Mouse (Mus musculus): ENCODE measurements at regions not wholly inside any gene's neighbourhood (a gene's known extent, or its start where the extent isn't known, plus 50 kb on each side); places are given as distances from the start of the nearest gene placed in this dataset.

DNA sequence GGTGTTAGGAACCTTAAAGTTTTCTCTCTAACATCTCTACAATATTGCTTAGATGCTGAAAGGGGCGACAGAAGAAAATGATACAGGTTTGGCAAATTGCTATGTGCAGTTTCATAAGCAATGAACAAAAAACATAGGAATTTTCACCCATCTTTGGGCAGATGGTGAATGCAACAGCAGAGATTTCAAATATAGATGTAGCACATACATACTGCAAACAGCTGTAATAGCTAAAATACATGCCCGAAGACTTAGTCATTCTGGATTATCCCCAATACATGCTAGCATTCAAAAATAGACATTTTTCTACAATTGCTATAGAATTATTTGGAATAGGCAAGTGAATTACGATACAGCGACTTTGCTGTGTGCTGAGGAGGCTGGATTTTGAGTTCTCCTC is 544.1 kb downstream of the D3Ertd751e start:
- no peak for DNase-seq (ENCODE audit: inconsistent ontology term)

- peak; percentile 20 for DNase-seq (ENCODE audit: inconsistent ontology term)
These were observed 570.0 kb downstream of the D3Ertd751e start for GRCm38 (mm10) chr3:42312424-42312823.

GRCm38 (mm10) chr3:42327708-42328107 is 585.3 kb downstream of the D3Ertd751e start:
- no peak for DNase-seq (ENCODE audit: inconsistent ontology term)

DNA sequence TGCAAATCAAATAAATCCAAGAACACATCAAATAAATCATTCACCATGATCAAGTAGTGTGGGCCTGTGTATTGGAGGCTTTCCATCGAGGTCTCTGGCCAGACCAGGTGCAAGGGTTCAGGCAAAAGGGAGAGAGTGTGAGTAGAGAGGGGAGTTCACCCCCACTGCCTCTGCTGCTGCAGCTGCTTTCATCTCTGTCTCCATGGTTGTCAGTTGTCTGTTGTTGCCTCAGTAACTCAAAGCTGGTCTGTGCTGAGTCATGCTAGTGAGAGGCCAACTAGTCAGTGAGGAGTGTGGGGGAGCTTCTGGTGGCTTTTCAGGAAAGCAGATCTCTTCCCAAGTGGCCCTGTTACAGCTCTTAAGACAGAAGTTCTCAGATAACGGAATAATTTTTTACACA is 600.4 kb downstream of the D3Ertd751e start:
- DNase-seq (ENCODE audit: inconsistent ontology term) = peak; percentile 43

DNA sequence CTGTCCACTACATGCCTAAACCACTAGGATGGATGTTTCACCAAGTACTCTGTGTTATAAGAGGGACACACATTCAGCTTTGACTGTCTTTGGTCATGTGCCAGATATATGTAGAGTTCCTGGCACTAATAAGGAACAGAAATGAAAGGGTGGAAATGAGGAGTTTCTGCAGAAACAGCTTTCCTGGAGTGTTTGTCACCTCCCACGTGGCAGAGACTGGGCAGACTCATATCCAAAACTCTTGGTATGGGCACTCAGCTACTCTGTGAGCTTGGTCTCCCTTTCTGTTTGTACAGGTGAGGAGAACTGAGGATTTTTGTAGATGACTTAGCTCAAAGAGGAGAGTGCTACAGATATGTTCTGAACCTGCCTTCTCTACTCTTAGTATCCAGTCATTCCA is 634.4 kb downstream of the D3Ertd751e start:
- no peak for DNase-seq (ENCODE audit: inconsistent ontology term)

GRCm38 (mm10) chr3:42382151-42382550 is 639.7 kb downstream of the D3Ertd751e start:
- DNase-seq (ENCODE audit: inconsistent ontology term) = no peak

- no peak for DNase-seq (ENCODE audit: inconsistent ontology term)
These were observed 660.3 kb downstream of the D3Ertd751e start for GRCm38 (mm10) chr3:42402716-42403115.

- DNase-seq (ENCODE audit: inconsistent ontology term) = no peak
These were observed 666.7 kb downstream of the D3Ertd751e start for GRCm38 (mm10) chr3:42408958-42409633.

DNA sequence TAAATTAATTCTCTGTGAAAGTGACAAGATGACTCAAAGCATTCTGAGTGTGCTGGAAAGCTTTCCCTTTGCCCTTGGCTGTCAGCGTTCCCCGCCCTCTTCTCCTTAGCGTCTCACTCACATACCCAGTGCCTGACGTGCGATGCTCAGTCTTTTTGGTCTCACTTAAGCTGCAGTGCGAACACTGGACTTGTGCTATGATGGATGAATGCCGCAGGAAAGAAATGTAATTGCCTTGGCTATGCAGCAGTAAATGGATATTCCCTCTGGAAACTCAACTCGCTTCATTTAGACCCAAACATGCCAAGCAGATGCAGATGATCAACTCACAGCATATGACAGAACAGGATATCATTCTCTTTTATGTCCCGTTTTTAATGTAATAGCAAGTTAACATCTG is 685.0 kb downstream of the D3Ertd751e start:
- no peak for DNase-seq (ENCODE audit: inconsistent ontology term)

GRCm38 (mm10) chr3:42449575-42449974 is 707.2 kb downstream of the D3Ertd751e start:
- no peak for DNase-seq (ENCODE audit: inconsistent ontology term)

DNA sequence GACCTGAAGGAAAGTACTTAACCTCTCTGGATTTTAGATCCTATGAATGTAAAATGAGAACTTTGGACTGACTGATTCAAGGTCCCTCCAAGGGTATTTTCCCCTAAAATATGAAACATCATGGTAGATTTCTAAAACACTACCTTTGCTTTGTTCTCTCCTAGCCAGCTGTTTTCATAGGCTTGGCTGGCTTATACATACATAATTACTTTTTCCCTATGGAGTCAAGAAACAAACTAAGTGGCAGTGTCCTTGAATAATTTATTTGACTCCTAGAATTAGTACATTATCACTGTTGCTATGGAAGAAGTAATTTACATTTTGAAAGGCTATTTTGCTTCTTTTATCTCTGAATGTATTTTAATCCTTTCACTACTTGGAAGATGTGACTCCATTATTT is 721.9 kb downstream of the D3Ertd751e start:
- no peak for DNase-seq (ENCODE audit: inconsistent ontology term)

DNA sequence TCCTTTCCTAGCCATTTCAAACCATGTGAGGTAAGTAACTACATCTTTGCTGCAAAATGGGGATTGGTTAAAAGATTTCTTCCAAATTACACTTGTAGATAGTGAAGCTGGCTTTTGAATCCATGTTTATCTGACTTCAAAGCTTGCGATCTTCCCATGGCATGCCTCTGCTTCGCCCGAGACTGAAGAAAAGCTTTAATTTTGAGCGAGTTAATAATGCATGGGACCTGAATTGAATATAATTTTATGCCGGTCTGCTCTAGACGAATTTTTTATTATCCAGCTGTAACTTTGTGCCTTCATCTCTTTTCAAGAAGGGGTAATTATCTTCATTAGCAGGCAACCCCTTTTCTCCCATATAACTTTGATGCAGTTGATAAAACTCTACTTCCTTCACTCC is 724.7 kb downstream of the D3Ertd751e start:
- no peak for DNase-seq (ENCODE audit: inconsistent ontology term)

DNA sequence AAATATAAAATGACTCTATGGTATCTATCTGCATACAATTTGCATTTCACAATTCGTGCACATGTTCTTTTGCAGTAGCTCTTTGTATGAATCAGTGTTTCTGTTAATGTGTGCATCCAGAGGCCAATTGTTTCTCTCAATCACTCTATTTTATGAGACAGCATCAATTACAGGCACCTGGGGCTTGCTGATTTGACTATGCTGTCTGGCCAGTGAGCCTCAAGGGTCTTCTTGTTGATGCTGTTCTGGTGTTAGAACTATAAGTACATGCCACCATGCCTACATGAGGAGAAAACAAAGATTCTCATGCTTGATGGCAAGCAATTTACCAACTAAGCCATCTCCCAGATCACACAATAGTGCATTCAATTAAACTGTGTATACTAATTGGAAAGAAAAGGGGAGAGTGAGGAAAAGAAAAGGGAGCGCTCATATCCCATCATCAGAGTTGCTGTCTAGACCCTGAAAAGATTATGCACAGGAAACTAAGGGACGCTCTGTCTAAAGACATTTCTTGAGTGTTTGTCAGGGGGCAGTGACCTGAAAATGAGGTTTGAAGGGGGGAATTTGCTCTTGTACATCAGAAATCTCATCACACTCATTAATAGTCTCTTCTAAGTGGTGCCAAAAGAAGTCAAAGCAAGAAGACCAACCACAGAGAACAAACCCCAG is 772.6 kb downstream of the D3Ertd751e start:
- DNase-seq (ENCODE audit: inconsistent ontology term) = peak; percentile 93

DNA sequence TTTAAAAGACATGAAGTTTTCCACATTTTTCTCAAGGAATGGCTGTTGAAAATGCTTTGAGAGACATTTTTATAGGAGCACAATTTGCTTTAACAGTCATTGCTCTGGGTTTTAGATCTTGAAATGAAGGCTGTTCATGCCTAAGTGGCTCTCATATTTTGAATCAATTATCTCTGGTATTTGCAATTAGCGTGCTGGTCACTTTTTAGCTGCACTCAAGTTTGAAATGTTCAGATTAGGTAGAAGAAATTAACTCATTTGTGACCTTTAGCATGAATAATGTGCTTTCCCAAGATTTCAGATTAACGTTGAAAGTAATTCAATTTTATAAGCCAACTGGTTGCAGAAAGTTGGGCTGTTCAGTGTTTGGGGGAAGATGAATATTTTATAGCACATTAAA is 773.9 kb downstream of the D3Ertd751e start:
- peak; percentile 70 for DNase-seq (ENCODE audit: inconsistent ontology term)

- DNase-seq (ENCODE audit: inconsistent ontology term) = peak; percentile 17
These were observed 789.0 kb downstream of the D3Ertd751e start for GRCm38 (mm10) chr3:42531397-42531796.

- no peak for DNase-seq (ENCODE audit: inconsistent ontology term)
These were observed 824.3 kb downstream of the D3Ertd751e start for GRCm38 (mm10) chr3:42566731-42567130.

- DNase-seq (ENCODE audit: inconsistent ontology term) = peak; percentile 14
These were observed 828.1 kb downstream of the D3Ertd751e start for GRCm38 (mm10) chr3:42570364-42571024.

DNA sequence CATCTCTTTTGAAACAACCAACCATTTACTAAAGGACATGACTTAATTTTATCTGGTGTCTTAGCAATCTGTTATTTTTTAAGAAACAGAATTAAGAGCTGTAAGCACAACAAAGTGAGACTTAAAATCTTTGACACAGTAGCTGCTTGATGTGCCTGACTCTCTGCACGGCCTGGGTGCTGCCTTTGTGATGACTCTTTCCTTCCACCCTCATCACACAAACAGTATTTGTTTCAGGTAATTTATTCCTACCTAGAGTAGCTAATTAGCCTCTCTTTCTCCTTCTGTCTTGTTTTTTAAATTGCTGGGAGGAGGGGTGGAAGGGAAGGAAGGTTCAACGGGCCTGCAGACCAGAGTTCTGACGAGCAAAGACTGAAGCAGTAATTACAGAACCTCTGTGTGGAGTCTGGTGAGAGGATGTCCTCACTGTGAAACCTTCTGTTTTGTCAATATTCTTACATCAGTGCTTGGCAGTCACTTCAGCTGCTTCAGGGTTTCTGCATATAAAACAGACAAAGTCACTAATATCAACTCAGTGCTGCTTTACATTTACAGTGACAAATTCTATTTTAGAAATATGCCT is 829.6 kb downstream of the D3Ertd751e start:
- no peak for DNase-seq (ENCODE audit: inconsistent ontology term)

- DNase-seq (ENCODE audit: inconsistent ontology term) = no peak
These were observed 830.7 kb downstream of the D3Ertd751e start for GRCm38 (mm10) chr3:42573155-42573554.

DNA sequence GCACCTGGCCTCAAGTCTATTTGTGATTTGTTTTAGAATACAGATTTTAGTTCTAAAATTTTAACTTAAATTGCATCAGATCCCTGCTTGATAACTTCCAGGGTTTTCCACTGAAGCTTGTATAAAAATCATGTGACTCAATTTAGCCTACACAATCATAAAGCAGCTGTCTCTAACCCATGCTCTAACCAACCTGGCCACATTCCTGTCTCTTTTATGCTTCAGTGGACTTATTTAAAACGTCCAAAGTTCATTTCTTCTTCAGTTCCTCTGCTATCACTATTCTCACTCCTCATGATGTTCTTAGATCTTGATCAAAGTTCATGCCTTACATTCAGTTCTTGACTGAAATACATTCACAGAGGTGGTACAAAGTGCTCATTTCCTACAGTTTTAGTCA is 839.9 kb downstream of the D3Ertd751e start:
- no peak for DNase-seq (ENCODE audit: inconsistent ontology term)

DNA sequence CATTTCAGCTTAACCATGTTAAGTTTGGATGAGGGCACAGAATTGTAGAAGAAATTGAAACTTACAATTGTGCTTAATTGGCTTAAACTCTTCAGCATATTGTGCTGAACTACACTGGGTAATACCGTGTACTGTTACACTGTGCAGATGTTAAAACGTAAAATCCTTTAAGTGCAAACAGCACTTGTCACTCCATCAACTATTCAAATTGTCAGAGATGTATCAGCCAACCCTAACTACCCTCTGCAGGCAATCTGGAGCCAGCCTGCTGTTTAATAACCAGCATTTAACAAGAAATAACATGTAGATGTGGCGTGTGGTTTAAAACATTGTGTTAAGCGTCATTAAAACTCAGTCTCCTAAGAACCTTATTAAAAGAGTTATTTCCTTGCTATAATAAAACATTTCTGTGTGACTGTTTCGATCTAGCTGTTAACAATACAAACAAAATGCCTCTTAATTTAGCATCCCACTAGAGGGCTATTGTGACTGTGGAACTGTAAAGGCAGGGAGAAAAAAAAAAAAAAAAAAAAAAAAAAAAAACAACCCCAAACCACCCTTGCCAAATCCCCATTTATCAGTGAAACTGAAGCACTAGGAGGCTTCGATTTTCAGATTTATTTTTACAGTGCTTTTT is 845.0 kb downstream of the D3Ertd751e start:
- DNase-seq (ENCODE audit: inconsistent ontology term) = no peak

DNA sequence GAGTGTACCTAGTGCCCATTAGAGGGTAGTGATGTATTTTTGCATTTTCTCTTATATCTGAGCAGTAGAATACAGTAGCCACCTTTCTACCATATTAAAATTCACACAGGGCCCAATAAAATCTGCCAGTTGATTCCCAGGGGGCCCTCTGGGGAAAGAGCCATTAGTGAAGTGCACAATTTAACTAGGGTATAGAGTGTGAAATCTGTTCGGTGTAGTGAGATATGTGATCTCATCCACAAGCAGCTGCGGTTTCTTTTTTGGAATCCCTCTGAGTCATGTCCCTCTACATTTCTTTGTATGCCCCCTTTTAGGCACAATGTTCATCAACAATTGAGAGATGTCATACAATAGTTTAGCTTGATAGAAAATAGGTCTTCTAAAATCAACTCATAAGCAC is 847.1 kb downstream of the D3Ertd751e start:
- peak; percentile 7 for DNase-seq (ENCODE audit: inconsistent ontology term)
